Mouse (Mus musculus) kidney, postnatal 0 days (tissue): ENCODE measurements around the gene Amph. TPM values are rescaled to one million over a fixed set of nuclear protein-coding genes. Genes with fewer than 3 reads are reported as not detected.

Experiments
- ATAC-seq: fragments of 200-750 bp; cut with Nextera tagmentation; replicated peaks from 2 replicates; pipeline ENCODE4 v1.8.0; 2017; ENCODE audit warnings: low read depth, moderate number of reproducible peaks, moderate TSS enrichment, moderate library complexity; ENCODE audit not compliant: low FRiP score
- DNase-seq: peaks from one replicate; pipeline ENCODE4 v3.0.0-alpha.2; 2016; ENCODE audit warnings: low spot score
- H3K27ac ChIP-seq: fragments of 300-500 bp; sonication (generic); 2 replicates; pipeline ENCODE4 v1.5.1; 2014; ENCODE audit warnings: mild to moderate bottlenecking
- H3K27me3 ChIP-seq: fragments of 300-500 bp; sonication (generic); 2 replicates; pipeline ENCODE4 v1.6.1; 2014; ENCODE audit warnings: low read length, mixed read lengths; ENCODE audit not compliant: insufficient read depth
- H3K36me3 ChIP-seq: fragments of 300-500 bp; sonication (generic); 2 replicates; pipeline ENCODE4 v1.6.1; 2014; ENCODE audit warnings: low read length, mixed read lengths; ENCODE audit not compliant: insufficient read depth
- H3K4me1 ChIP-seq: fragments of 300-500 bp; sonication (generic); replicated peaks from 2 replicates; pipeline ENCODE4 v1.6.1; 2014; ENCODE audit warnings: antibody characterized with exemption, low read length, mixed read lengths; ENCODE audit not compliant: insufficient read depth
- H3K4me2 ChIP-seq: fragments of 300-500 bp; sonication (generic); 2 replicates; pipeline ENCODE4 v1.6.1; 2014; ENCODE audit warnings: mild to moderate bottlenecking, low read length, moderate library complexity, mixed read lengths
- H3K4me3 ChIP-seq: fragments of 300-500 bp; sonication (generic); replicated peaks from 2 replicates; pipeline ENCODE4 v1.5.1; 2014; ENCODE audit warnings: low read depth, low read length
- H3K9ac ChIP-seq: fragments of 300-500 bp; sonication (generic); 2 replicates; pipeline ENCODE4 v1.6.1; 2014; ENCODE audit warnings: low read depth, low read length
- H3K9me3 ChIP-seq: fragments of 300-500 bp; sonication (generic); replicated peaks from 2 replicates; pipeline ENCODE4 v1.6.1; 2016; ENCODE audit warnings: low read length, inconsistent platforms, mixed read lengths
- CTCF ChIP-seq: IDR thresholded peaks from 2 replicates; pipeline ENCODE4 v1.5.1; 2016; ENCODE audit warnings: antibody characterized with exemption, low read depth, mild to moderate bottlenecking, moderate library complexity
- WGBS: fragments of 180-500 bp; shearing (Covaris S2); extraction: QIAGEN DNeasy Blood & Tissue Kit; methylation state at CpG from one replicate; pipeline ENCODE4 v1.1.7; 2014; 5-methylcytosine and 5-hydroxymethylcytosine counted together
- polyA plus RNA-seq: library from polyadenylated mRNA; unstranded; fragments of >200 nt; fragmentation: Nextera tagmentation; extraction: Ambion mirVana; gene quantifications from 2 replicates; pipeline ENCODE4 v1.2.1, GENCODE M21; 2015

Amph gene
- polyA plus RNA-seq, 1 experiment from 2014 or later: 7.2 TPM

DNA sequence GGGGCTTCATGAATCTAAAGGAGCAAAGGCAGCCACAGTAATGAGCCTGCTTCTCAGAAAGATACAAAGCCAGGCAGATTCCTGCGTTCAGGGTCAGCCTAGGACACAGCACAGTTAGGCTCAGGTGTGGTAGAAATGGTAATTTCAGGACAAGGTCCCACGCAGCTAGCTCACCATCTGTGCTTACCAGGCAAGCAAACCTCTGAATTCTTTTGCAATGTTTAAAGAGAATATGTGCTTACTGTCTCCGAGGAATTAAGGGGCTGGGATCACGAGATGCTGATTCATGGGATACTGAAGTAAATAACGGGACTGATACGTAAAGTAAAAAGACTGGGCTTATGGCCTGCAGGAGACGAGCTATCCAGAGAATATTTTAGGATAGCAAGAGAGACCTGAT is 212.6 kb downstream of the Amph start:
- ATAC-seq: no peak
- 73% methylated on average over 7 of the region's 7 CpGs for WGBS

DNA sequence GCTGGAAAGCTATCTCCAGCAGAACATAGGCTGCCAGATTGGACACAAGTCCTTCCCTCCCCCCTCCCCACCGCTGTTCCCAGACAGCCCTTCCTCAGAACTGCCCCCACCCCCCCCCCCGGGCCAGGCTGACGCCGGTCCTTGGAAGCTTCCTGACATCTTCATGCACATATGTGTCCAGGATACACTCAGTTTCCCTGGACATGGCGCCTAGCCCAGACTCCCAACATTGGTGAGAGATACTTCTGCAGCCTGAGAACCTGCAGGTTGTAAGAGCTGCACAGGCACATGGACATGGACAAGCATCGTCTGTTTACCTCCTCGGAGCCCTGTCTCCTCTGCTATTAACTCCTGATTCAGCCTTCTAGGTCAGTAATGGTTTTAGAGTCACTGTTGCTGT is 213.1 kb downstream of the Amph start:
- Histone ChIP-seq H3K4me3 (no peak overlapping the region), H3K4me2 (no peak overlapping the region), H3K27ac (no peak overlapping the region), H3K27me3 (no peaks in the 10 kb centered on the region), H3K9me3 (no peaks in the 10 kb centered on the region), H3K9ac (no peak overlapping the region), H3K36me3 (no peaks in the 10 kb centered on the region), H3K4me1 (no peaks in the 10 kb centered on the region)
- TF ChIP-seq CTCF: no peak
- 49% methylated on average over 7 of the region's 7 CpGs for WGBS
- DNase-seq (no peak), ATAC-seq (no peak)

More for the DNA sequence above, 212.6 kb downstream of the Amph start:
- Histone ChIP-seq H3K9ac (no peak overlapping the region), H3K27ac (no peak overlapping the region), H3K4me1 (no peaks in the 10 kb centered on the region), H3K36me3 (no peaks in the 10 kb centered on the region), H3K4me3 (no peak overlapping the region), H3K9me3 (no peaks in the 10 kb centered on the region), H3K27me3 (no peaks in the 10 kb centered on the region), H3K4me2 (no peak overlapping the region)
- no peak for DNase-seq
- no peak for TF ChIP-seq CTCF

DNA sequence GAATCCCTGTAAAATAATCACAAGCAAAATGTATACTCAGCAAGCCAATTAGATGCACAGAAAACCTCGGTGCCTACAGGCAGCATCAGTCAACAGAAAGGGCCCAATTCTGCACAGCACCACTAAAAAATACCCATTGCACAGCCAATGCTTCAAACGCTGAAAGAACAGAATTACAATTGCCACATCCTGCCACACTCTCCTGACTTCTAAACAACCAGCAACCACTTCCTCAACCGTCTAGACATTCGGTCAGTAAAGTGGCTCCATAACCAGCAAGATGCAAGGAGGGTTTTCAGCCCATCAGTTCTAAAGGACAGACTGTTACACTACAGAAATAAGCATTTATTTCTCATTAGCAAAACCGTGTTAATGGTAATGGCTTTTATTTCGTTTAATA is 214.1 kb downstream of the Amph start:
- Histone ChIP-seq H3K27ac (no peak overlapping the region), H3K4me1 (no peaks in the 10 kb centered on the region), H3K36me3 (no peaks in the 10 kb centered on the region), H3K27me3 (no peaks in the 10 kb centered on the region), H3K4me2 (no peak overlapping the region), H3K4me3 (no peak overlapping the region), H3K9me3 (no peaks in the 10 kb centered on the region), H3K9ac (no peak overlapping the region)
- DNase-seq (no peak), ATAC-seq (no peak)
- 68% methylated on average over 6 of the region's 6 CpGs for WGBS
- no peak for TF ChIP-seq CTCF

DNA sequence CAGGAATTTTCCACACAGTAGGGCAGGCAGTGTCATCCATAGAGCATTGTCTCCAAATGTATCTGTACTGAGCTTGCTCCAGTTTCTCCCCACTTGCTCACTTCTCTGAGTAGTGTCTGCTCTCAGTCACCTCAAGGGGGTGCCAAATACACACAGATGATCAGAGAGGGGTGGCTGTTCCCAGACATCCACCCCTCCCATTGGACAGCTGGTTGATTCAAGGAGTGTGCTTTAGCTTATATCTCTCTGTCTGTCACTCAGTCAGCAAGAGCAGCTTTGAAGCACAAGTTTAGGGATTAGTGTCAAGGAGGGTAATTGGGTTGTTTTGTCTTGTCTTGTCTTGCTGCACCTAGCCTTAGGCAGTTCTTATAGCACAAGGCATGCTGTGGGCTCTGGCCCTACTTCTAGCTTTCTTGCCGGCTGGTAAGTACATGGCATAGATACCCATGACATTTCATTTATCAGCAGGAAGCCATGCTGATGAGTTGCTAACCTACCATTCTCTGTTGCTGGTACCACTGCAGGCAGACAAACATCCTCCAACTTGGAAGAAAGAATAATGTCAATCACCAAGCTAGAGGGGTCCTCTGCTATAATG is 229.8 kb downstream of the Amph start:
- Histone ChIP-seq H3K9ac (no peak overlapping the region), H3K4me3 (no peak overlapping the region), H3K27ac (no peak overlapping the region), H3K4me2 (no peak overlapping the region), H3K27me3 (no peaks in the 10 kb centered on the region), H3K4me1 (no peaks in the 10 kb centered on the region), H3K36me3 (no peaks in the 10 kb centered on the region), H3K9me3 (no peaks in the 10 kb centered on the region)
- TF ChIP-seq CTCF: peak; percentile 81
- DNase-seq: peak; percentile 67
- 70% methylated on average over 1 of the region's 1 CpGs for WGBS
- ATAC-seq: peak; percentile 80; the same call in 1 of the 2 replicates

DNA sequence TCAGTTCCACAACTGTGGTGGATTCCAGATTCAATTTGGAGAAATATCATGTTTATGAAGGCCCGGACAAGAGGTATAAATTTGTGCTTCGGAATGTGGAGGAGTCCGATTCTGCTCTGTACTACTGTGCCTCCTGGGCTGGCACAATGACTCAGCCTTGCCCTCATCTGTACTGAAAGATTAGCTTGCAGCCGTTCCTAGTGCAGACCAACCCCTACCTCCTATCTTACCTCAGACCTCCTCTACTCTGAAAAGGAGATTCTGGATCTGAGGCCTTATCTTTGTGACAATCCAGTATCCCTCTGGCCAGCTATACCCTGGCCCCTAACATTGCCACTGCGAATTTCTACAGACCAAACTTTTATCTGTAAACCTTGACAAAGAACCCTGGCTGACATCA is 230.3 kb downstream of the Amph start:
- no peak for TF ChIP-seq CTCF
- ATAC-seq (no peak), DNase-seq (no peak)
- no peak overlapping the region for H3K4me3 ChIP-seq
- no peak overlapping the region for H3K9ac ChIP-seq
- no peaks in the 10 kb centered on the region for H3K9me3 ChIP-seq
- no peaks in the 10 kb centered on the region for H3K27me3 ChIP-seq
- WGBS: 79% methylated on average over 5 of the region's 5 CpGs
- H3K4me2 ChIP-seq: no peak overlapping the region
- no peak overlapping the region for H3K27ac ChIP-seq
- H3K4me1 ChIP-seq: no peaks in the 10 kb centered on the region
- no peaks in the 10 kb centered on the region for H3K36me3 ChIP-seq

DNA sequence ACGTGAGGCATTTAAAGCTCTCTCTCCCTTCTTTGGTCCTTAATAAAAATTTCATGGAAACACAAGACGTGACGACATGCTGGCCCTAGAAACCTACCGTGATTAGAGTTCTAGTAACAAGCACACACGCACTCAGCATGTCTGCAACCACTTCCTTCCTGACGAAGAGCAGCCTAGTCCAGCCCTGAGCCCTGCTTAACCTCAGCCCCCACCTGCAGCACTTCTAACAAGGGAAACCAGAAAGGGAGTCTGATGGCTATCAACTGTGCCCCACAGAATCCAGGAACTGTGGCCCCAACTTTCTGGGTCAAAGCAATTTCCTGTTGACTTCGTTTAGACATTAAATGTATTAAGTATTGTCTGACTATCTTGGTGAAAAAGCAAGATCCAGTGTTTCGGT is 234.3 kb downstream of the Amph start:
- WGBS: 59% methylated on average over 8 of the region's 8 CpGs
- Histone ChIP-seq H3K9me3 (no peaks in the 10 kb centered on the region), H3K9ac (no peak overlapping the region), H3K27ac (no peak overlapping the region), H3K4me3 (no peak overlapping the region), H3K36me3 (no peaks in the 10 kb centered on the region), H3K4me1 (no peaks in the 10 kb centered on the region), H3K4me2 (no peak overlapping the region), H3K27me3 (no peaks in the 10 kb centered on the region)
- ATAC-seq: no peak
- TF ChIP-seq CTCF: no peak
- no peak for DNase-seq

DNA sequence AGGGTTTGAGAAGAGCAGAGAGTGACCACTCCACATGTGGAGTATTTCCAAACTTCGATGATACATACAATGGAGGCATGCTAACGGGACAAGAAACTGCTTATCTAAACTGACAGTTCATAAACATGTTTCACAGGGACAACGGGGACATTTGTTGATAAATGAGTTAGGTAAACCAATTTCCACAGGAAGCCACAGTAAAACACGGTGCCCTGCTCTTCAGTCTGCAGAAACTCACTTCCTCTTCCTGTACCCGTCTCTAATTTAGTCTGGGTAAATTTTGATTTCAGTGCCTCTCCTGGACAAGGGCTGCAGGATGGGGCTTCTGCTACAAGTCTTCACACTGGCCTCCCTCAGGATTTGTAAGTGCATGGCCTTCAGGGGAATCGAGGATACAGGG is 242.0 kb downstream of the Amph start:
- no peak for DNase-seq
- no peak for ATAC-seq
- H3K27ac ChIP-seq: no peak overlapping the region
- no peaks in the 10 kb centered on the region for H3K4me1 ChIP-seq
- H3K27me3 ChIP-seq: no peaks in the 10 kb centered on the region
- no peak overlapping the region for H3K9ac ChIP-seq
- H3K4me2 ChIP-seq: no peak overlapping the region
- 44% methylated on average over 6 of the region's 6 CpGs for WGBS
- H3K9me3 ChIP-seq: no peaks in the 10 kb centered on the region
- H3K36me3 ChIP-seq: no peaks in the 10 kb centered on the region
- H3K4me3 ChIP-seq: no peak overlapping the region
- TF ChIP-seq CTCF: no peak
